Mouse (Mus musculus) lung, embryonic 14.5 days (tissue): ENCODE measurements around the gene Maml2. TPM values are rescaled to one million over a fixed set of nuclear protein-coding genes. Genes with fewer than 3 reads are reported as not detected.

ENCODE experiments used
- ATAC-seq: fragments of 200-750 bp; cut with Nextera tagmentation; 2 replicates; pipeline ENCODE4 v1.8.0; 2017; ENCODE audit warnings: mild to moderate bottlenecking, moderate TSS enrichment, moderate library complexity; ENCODE audit not compliant: insufficient read depth
- DNase-seq: peaks from one replicate; pipeline ENCODE4 v3.0.0-alpha.2; 2015
- H3K27ac ChIP-seq: fragments of 300-500 bp; sonication (generic); 2 replicates; pipeline ENCODE4 v1.5.1; 2014; ENCODE audit warnings: low read depth, mild to moderate bottlenecking, moderate library complexity
- H3K27me3 ChIP-seq: fragments of 300-500 bp; sonication (generic); 2 replicates; pipeline ENCODE4 v1.6.1; 2014; ENCODE audit warnings: low read length, control low read depth; ENCODE audit not compliant: insufficient read depth
- H3K36me3 ChIP-seq: fragments of 300-500 bp; sonication (generic); 2 replicates; pipeline ENCODE4 v1.6.1; 2014; ENCODE audit warnings: control low read depth; ENCODE audit not compliant: insufficient read depth
- H3K4me1 ChIP-seq: fragments of 300-500 bp; sonication (generic); 2 replicates; pipeline ENCODE4 v1.6.1; 2014; ENCODE audit warnings: antibody characterized with exemption, control low read depth; ENCODE audit not compliant: insufficient read depth
- H3K4me2 ChIP-seq: fragments of 300-500 bp; sonication (generic); 2 replicates; pipeline ENCODE4 v1.6.1; 2014; ENCODE audit warnings: mild to moderate bottlenecking
- H3K4me3 ChIP-seq: fragments of 300-500 bp; sonication (generic); 2 replicates; pipeline ENCODE4 v1.5.1; 2014; ENCODE audit warnings: low read depth, low read length
- H3K9ac ChIP-seq: fragments of 300-500 bp; sonication (generic); 2 replicates; pipeline ENCODE4 v1.6.1; 2014
- H3K9me3 ChIP-seq: fragments of 300-500 bp; sonication (generic); 2 replicates; pipeline ENCODE4 v1.6.1; 2016; ENCODE audit warnings: low read depth, low read length, control low read depth
- CTCF ChIP-seq: IDR thresholded peaks from 2 replicates; pipeline ENCODE4 v1.5.1; 2016; ENCODE audit warnings: antibody characterized with exemption, low read depth
- WGBS: fragments of 180-500 bp; shearing (Covaris S2); extraction: QIAGEN DNeasy Blood & Tissue Kit; methylation state at CpG from one replicate; pipeline ENCODE4 v1.1.7; 2014; 5-methylcytosine and 5-hydroxymethylcytosine counted together
- polyA plus RNA-seq: library from polyadenylated mRNA; unstranded; fragments of >200 nt; fragmentation: Nextera tagmentation; extraction: Ambion mirVana; gene quantifications from 2 replicates; pipeline ENCODE4 v1.2.1, GENCODE M21; 2014

The Maml2 gene
- polyA plus RNA-seq, 1 experiment from 2014 or later, result 12.3 TPM

DNA sequence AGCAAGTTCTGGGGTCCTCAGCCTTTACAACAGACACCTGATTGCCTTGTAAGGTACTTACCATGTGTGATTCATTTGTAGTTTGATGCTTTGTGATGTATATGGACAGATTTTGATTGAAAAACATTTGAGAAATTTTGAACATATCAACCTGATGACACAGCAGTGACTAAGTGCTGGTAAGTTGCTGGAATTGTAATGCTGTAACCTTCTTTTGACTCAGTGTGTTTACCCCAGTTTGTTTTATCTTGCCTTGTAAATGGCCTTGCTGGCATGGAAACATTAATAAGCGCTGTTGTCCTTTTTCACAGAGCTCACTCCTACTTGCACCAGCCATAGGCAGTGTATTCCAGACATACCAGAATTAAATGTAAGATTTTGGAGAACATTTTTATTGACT, 163.2 kb downstream of the Maml2 start:
- H3K9me3 ChIP-seq, result no peaks in the 10 kb centered on the region
- 93% methylated on average over 1 of the region's 1 CpGs for whole genome bisulfite sequencing
- no peak overlapping the region for H3K4me2 ChIP-seq
- H3K36me3 ChIP-seq, result no peaks in the 10 kb centered on the region
- no peak for ATAC-seq
- H3K27me3 ChIP-seq, result no peaks in the 10 kb centered on the region
- no peak overlapping the region for H3K4me3 ChIP-seq
- no peak overlapping the region for H3K9ac ChIP-seq
- H3K27ac ChIP-seq, result no peak overlapping the region
- no peak for DNase-seq
- H3K4me1 ChIP-seq, result peaks cover 5% of the 10 kb centered on the region; the same call in 1 of the 2 replicates
- no peak for TF ChIP-seq CTCF

- ATAC-seq (no peak), DNase-seq (no peak)
- Histone ChIP-seq H3K4me3 (no peak overlapping the region), H3K27me3 (no peaks in the 10 kb centered on the region), H3K36me3 (no peaks in the 10 kb centered on the region), H3K9me3 (no peaks in the 10 kb centered on the region), H3K9ac (no peak overlapping the region), H3K27ac (no peak overlapping the region), H3K4me2 (no peak overlapping the region), H3K4me1 (no peaks in the 10 kb centered on the region)
- 54% methylated on average over 4 of the region's 4 CpGs for WGBS
- no peak for TF ChIP-seq CTCF
Measured at GRCm38 (mm10) chr9:13465358-13466020, 167.7 kb downstream of the Maml2 start.

- Histone ChIP-seq H3K27me3 (no peaks in the 10 kb centered on the region), H3K27ac (no peak overlapping the region), H3K9ac (no peak overlapping the region), H3K4me1 (no peaks in the 10 kb centered on the region), H3K4me2 (no peak overlapping the region), H3K4me3 (no peak overlapping the region), H3K36me3 (no peaks in the 10 kb centered on the region), H3K9me3 (no peaks in the 10 kb centered on the region)
- ATAC-seq (no peak), DNase-seq (no peak)
- no peak for TF ChIP-seq CTCF
- WGBS, result 71% methylated on average over 4 of the region's 4 CpGs
Measured at GRCm38 (mm10) chr9:13466351-13466750, 168.6 kb downstream of the Maml2 start.

GRCm38 (mm10) chr9:13466816-13467215, 169.1 kb downstream of the Maml2 start:
- Histone ChIP-seq H3K27ac (no peak overlapping the region), H3K4me1 (no peaks in the 10 kb centered on the region), H3K36me3 (no peaks in the 10 kb centered on the region), H3K9me3 (no peaks in the 10 kb centered on the region), H3K4me3 (no peak overlapping the region), H3K4me2 (no peak overlapping the region), H3K27me3 (no peaks in the 10 kb centered on the region), H3K9ac (no peak overlapping the region)
- no peak for TF ChIP-seq CTCF
- WGBS, result 78% methylated on average over 10 of the region's 10 CpGs
- ATAC-seq (no peak), DNase-seq (no peak)

DNA sequence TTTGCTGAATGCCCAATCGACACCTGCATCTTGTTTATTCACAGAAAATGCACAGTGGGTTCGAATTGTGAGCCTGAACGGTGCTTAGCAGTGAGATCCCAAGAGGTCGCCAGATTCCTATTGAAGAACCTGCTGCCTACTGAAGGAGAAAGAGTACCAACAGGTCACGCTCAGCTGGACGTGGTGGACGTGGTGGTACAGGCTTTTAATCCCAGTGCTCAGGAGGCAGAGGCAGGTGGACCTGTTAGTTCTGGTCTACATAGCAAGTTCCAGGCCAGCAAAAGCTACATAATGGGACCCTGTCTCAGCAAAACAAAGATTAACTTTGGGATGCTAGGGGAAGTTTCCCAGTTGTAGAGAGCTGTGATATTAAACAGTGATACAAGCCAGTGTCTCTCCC, 170.0 kb downstream of the Maml2 start:
- Histone ChIP-seq H3K27ac (no peak overlapping the region), H3K4me1 (no peaks in the 10 kb centered on the region), H3K9ac (no peak overlapping the region), H3K27me3 (no peaks in the 10 kb centered on the region), H3K9me3 (no peaks in the 10 kb centered on the region), H3K36me3 (no peaks in the 10 kb centered on the region), H3K4me2 (no peak overlapping the region), H3K4me3 (no peak overlapping the region)
- WGBS, result 77% methylated on average over 7 of the region's 7 CpGs
- no peak for TF ChIP-seq CTCF
- no peak for ATAC-seq
- no peak for DNase-seq

DNA sequence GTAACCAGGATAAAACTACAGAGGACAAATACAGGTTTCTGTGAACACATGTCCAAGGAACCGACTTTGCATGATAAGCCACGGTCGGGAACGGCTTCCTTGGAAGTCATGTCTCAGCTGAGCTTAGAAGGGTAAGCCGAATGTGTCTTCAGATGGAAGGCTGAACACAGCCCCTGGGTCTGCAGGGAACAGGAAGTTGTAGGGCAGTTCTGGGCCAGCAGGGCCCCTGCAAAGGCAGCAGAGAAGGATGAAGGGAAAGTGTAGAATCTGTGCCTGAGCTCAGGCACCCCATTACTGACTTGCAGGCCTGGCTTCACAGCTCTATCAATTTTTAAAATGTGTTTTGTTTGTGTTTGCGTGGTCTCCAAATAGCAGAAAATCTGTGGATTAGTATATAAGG, 171.0 kb downstream of the Maml2 start:
- DNase-seq (no peak), ATAC-seq (no peak)
- H3K27me3 ChIP-seq, result no peaks in the 10 kb centered on the region
- H3K27ac ChIP-seq, result no peak overlapping the region
- no peaks in the 10 kb centered on the region for H3K4me1 ChIP-seq
- H3K4me2 ChIP-seq, result no peak overlapping the region
- no peaks in the 10 kb centered on the region for H3K36me3 ChIP-seq
- no peak overlapping the region for H3K4me3 ChIP-seq
- 59% methylated on average over 6 of the region's 6 CpGs for WGBS
- no peaks in the 10 kb centered on the region for H3K9me3 ChIP-seq
- TF ChIP-seq CTCF, result no peak
- H3K9ac ChIP-seq, result no peak overlapping the region

GRCm38 (mm10) chr9:13470013-13470412, 172.3 kb downstream of the Maml2 start:
- ATAC-seq (no peak), DNase-seq (peak; percentile 54)
- no peak for TF ChIP-seq CTCF
- Histone ChIP-seq H3K9ac (no peak overlapping the region), H3K36me3 (no peaks in the 10 kb centered on the region), H3K27me3 (no peaks in the 10 kb centered on the region), H3K4me3 (no peak overlapping the region), H3K4me2 (no peak overlapping the region), H3K27ac (no peak overlapping the region), H3K9me3 (no peaks in the 10 kb centered on the region), H3K4me1 (no peaks in the 10 kb centered on the region)
- WGBS, result 42% methylated on average over 7 of the region's 7 CpGs
